Mouse (Mus musculus) liver, postnatal 0 days (tissue): ENCODE data around the gene C2cd3. TPM values are rescaled to one million over a fixed set of nuclear protein-coding genes. Genes with fewer than 3 reads are reported as not detected.

Experiments used
- ATAC-seq: fragments of 200-750 bp; cut with Nextera tagmentation; 2 replicates; pipeline ENCODE4 v1.8.0; 2017; ENCODE audit warnings: mild to moderate bottlenecking, moderate library complexity
- DNase-seq: peaks from one replicate; pipeline ENCODE4 v3.0.0-alpha.2; 2016
- H3K27ac ChIP-seq: fragments of 300-500 bp; sonication (generic); 2 replicates; pipeline ENCODE4 v1.5.1; 2014; ENCODE audit warnings: antibody characterized with exemption, moderate library complexity, mild to moderate bottlenecking, low read depth
- H3K27me3 ChIP-seq: fragments of 300-500 bp; sonication (generic); 2 replicates; pipeline ENCODE4 v1.6.1; 2014; ENCODE audit warnings: low read length, control low read depth, mixed read lengths; ENCODE audit not compliant: insufficient read depth
- H3K36me3 ChIP-seq: fragments of 300-500 bp; sonication (generic); replicated peaks from 2 replicates; pipeline ENCODE4 v1.6.1; 2014; ENCODE audit warnings: mild to moderate bottlenecking, control low read depth, low read length, moderate library complexity, mixed read lengths; ENCODE audit not compliant: insufficient read depth
- H3K4me1 ChIP-seq: fragments of 300-500 bp; sonication (generic); 2 replicates; pipeline ENCODE4 v1.6.1; 2014; ENCODE audit warnings: antibody characterized with exemption, mild to moderate bottlenecking, control low read depth; ENCODE audit not compliant: insufficient read depth
- H3K4me2 ChIP-seq: fragments of 300-500 bp; sonication (generic); 2 replicates; pipeline ENCODE4 v1.6.1; 2014; ENCODE audit warnings: low read depth, mild to moderate bottlenecking, low read length, moderate library complexity, mixed read lengths
- H3K4me3 ChIP-seq: fragments of 300-500 bp; sonication (generic); 2 replicates; pipeline ENCODE4 v1.5.1; 2014; ENCODE audit warnings: low read depth, low read length
- H3K9ac ChIP-seq: fragments of 300-500 bp; sonication (generic); replicated peaks from 2 replicates; pipeline ENCODE4 v1.6.1; 2014; ENCODE audit warnings: mild to moderate bottlenecking, moderate library complexity
- H3K9me3 ChIP-seq: fragments of 300-500 bp; sonication (generic); 2 replicates; pipeline ENCODE4 v1.6.1; 2016; ENCODE audit warnings: mild to moderate bottlenecking, control low read depth, low read length, mixed read lengths
- CTCF ChIP-seq: sonication (generic); IDR thresholded peaks from 2 replicates; pipeline ENCODE4 v1.5.1; 2016; ENCODE audit warnings: antibody characterized with exemption, low read depth
- EP300 ChIP-seq: IDR thresholded peaks from 2 replicates; pipeline ENCODE4 v1.6.1; 2016; ENCODE audit warnings: antibody characterized with exemption, low read depth, mild to moderate bottlenecking
- WGBS: fragments of 180-500 bp; shearing (Covaris S2); extraction: QIAGEN DNeasy Blood & Tissue Kit; methylation state at CpG from one replicate; pipeline ENCODE4 v1.1.7; 2014; ENCODE audit not compliant: insufficient replicate concordance; 5-methylcytosine and 5-hydroxymethylcytosine counted together
- polyA plus RNA-seq: library from polyadenylated mRNA; unstranded; fragments of >200 nt; fragmentation: Nextera tagmentation; extraction: Ambion mirVana; gene quantifications from 2 replicates; pipeline ENCODE4 v1.2.1, GENCODE M21; 2015

C2cd3 gene
- polyA plus RNA-seq, 1 experiment from 2014 or later = 5.1 TPM

GRCm38 (mm10) chr7:100372452-100372980 is 483 bp downstream of the C2cd3 start:
- Histone ChIP-seq H3K4me2 (peak overlapping the region; percentile 82), H3K4me1 (peaks cover 12% of the 10 kb centered on the region; the same call in 1 of the 2 replicates), H3K9me3 (no peaks in the 10 kb centered on the region), H3K4me3 (peak overlapping the region; percentile 61), H3K27ac (peak overlapping the region; percentile 89), H3K9ac (peak overlapping the region; percentile 90), H3K36me3 (peaks cover 19% of the 10 kb centered on the region), H3K27me3 (no peaks in the 10 kb centered on the region)
- DNase-seq (no peak), ATAC-seq (no peak)
- TF ChIP-seq CTCF = no peak
- TF ChIP-seq EP300 = no peak
- WGBS = 5% methylated on average over 17 of the region's 17 CpGs

- peaks cover 55% of the 10 kb centered on the region for H3K36me3 ChIP-seq
- H3K4me3 ChIP-seq = no peak overlapping the region
- H3K9me3 ChIP-seq = no peaks in the 10 kb centered on the region
- ATAC-seq (no peak), DNase-seq (no peak)
- no peak overlapping the region for H3K4me2 ChIP-seq
- no peak overlapping the region for H3K9ac ChIP-seq
- 71% methylated on average over 2 of the region's 2 CpGs for WGBS
- no peak overlapping the region for H3K27ac ChIP-seq
- H3K27me3 ChIP-seq = no peaks in the 10 kb centered on the region
- no peak for TF ChIP-seq CTCF
- TF ChIP-seq EP300 = no peak
- no peaks in the 10 kb centered on the region for H3K4me1 ChIP-seq
Observed at GRCm38 (mm10) chr7:100378257-100378656, 6.2 kb downstream of the C2cd3 start.

GRCm38 (mm10) chr7:100381161-100381560 is 9.1 kb downstream of the C2cd3 start:
- Histone ChIP-seq H3K4me2 (no peak overlapping the region), H3K27ac (no peak overlapping the region), H3K4me1 (no peaks in the 10 kb centered on the region), H3K27me3 (no peaks in the 10 kb centered on the region), H3K9ac (no peak overlapping the region), H3K36me3 (peaks cover 48% of the 10 kb centered on the region), H3K9me3 (no peaks in the 10 kb centered on the region), H3K4me3 (no peak overlapping the region)
- ATAC-seq = no peak
- TF ChIP-seq CTCF = no peak
- TF ChIP-seq EP300 = no peak
- DNase-seq = no peak

- ATAC-seq = no peak
Observed at GRCm38 (mm10) chr7:100383207-100383606, 11.2 kb downstream of the C2cd3 start.

GRCm38 (mm10) chr7:100388174-100388573 is 16.1 kb downstream of the C2cd3 start:
- ATAC-seq (no peak), DNase-seq (no peak)
- Histone ChIP-seq H3K9me3 (no peaks in the 10 kb centered on the region), H3K4me3 (no peak overlapping the region), H3K36me3 (peaks cover 32% of the 10 kb centered on the region), H3K27me3 (no peaks in the 10 kb centered on the region), H3K27ac (no peak overlapping the region), H3K4me1 (no peaks in the 10 kb centered on the region), H3K4me2 (no peak overlapping the region), H3K9ac (no peak overlapping the region)
- 93% methylated on average over 2 of the region's 2 CpGs for WGBS
- TF ChIP-seq EP300 (no peak), CTCF (no peak)

More at GRCm38 (mm10) chr7:100383207-100383606, 11.2 kb downstream of the C2cd3 start:
- no peaks in the 10 kb centered on the region for H3K9me3 ChIP-seq
- no peaks in the 10 kb centered on the region for H3K27me3 ChIP-seq
- no peak for DNase-seq
- H3K4me1 ChIP-seq = no peaks in the 10 kb centered on the region
- H3K9ac ChIP-seq = no peak overlapping the region
- peaks cover 43% of the 10 kb centered on the region for H3K36me3 ChIP-seq
- H3K27ac ChIP-seq = no peak overlapping the region
- no peak for TF ChIP-seq EP300
- TF ChIP-seq CTCF = no peak
- WGBS = 75% methylated on average over 2 of the region's 2 CpGs
- H3K4me3 ChIP-seq = no peak overlapping the region
- H3K4me2 ChIP-seq = no peak overlapping the region

GRCm38 (mm10) chr7:100390166-100390565 is 18.1 kb downstream of the C2cd3 start:
- H3K4me3 ChIP-seq = no peak overlapping the region
- no peak for ATAC-seq
- TF ChIP-seq CTCF (no peak), EP300 (no peak)
- peaks cover 34% of the 10 kb centered on the region for H3K36me3 ChIP-seq
- H3K4me1 ChIP-seq = no peaks in the 10 kb centered on the region
- H3K27ac ChIP-seq = no peak overlapping the region
- H3K27me3 ChIP-seq = no peaks in the 10 kb centered on the region
- no peak for DNase-seq
- no peak overlapping the region for H3K4me2 ChIP-seq
- H3K9me3 ChIP-seq = no peaks in the 10 kb centered on the region
- 89% methylated on average over 8 of the region's 8 CpGs for WGBS
- no peak overlapping the region for H3K9ac ChIP-seq

GRCm38 (mm10) chr7:100392265-100392664 is 20.2 kb downstream of the C2cd3 start:
- Histone ChIP-seq H3K36me3 (peaks cover 39% of the 10 kb centered on the region), H3K4me2 (no peak overlapping the region), H3K4me3 (no peak overlapping the region), H3K27me3 (no peaks in the 10 kb centered on the region), H3K27ac (no peak overlapping the region), H3K9ac (no peak overlapping the region), H3K9me3 (no peaks in the 10 kb centered on the region), H3K4me1 (no peaks in the 10 kb centered on the region)
- ATAC-seq = no peak
- WGBS = 73% methylated on average over 2 of the region's 2 CpGs
- peak; percentile 18 for DNase-seq
- TF ChIP-seq CTCF (peak; percentile 39), EP300 (no peak)
